Mouse (Mus musculus): Measurements from ENCODE around the gene Dppa2.

The Dppa2 gene

GRCm38 (mm10) chr16:48347246-48347645 is 43.5 kb downstream of the Dppa2 start:
- DNase-seq, result no peak

GRCm38 (mm10) chr16:48355716-48356115 is 52.0 kb downstream of the Dppa2 start:
- DNase-seq, result no peak

- DNase-seq, result peak; percentile 48
Observed at GRCm38 (mm10) chr16:48356417-48356816, 52.7 kb downstream of the Dppa2 start.

- no peak for DNase-seq
Observed at GRCm38 (mm10) chr16:48360887-48361286, 57.2 kb downstream of the Dppa2 start.

GRCm38 (mm10) chr16:48366801-48367200 is 63.1 kb downstream of the Dppa2 start:
- DNase-seq, result no peak

- DNase-seq, result no peak
Observed at GRCm38 (mm10) chr16:48368096-48368495, 64.4 kb downstream of the Dppa2 start.
